Mouse (Mus musculus): ENCODE data around the gene Zc3hav1l. TPM values are rescaled to one million over a fixed set of nuclear protein-coding genes. Genes with fewer than 3 reads are reported as not detected.

Gene Zc3hav1l
- polyA plus RNA-seq, 1 experiment from 2014 or later, result 8.3 TPM

DNA sequence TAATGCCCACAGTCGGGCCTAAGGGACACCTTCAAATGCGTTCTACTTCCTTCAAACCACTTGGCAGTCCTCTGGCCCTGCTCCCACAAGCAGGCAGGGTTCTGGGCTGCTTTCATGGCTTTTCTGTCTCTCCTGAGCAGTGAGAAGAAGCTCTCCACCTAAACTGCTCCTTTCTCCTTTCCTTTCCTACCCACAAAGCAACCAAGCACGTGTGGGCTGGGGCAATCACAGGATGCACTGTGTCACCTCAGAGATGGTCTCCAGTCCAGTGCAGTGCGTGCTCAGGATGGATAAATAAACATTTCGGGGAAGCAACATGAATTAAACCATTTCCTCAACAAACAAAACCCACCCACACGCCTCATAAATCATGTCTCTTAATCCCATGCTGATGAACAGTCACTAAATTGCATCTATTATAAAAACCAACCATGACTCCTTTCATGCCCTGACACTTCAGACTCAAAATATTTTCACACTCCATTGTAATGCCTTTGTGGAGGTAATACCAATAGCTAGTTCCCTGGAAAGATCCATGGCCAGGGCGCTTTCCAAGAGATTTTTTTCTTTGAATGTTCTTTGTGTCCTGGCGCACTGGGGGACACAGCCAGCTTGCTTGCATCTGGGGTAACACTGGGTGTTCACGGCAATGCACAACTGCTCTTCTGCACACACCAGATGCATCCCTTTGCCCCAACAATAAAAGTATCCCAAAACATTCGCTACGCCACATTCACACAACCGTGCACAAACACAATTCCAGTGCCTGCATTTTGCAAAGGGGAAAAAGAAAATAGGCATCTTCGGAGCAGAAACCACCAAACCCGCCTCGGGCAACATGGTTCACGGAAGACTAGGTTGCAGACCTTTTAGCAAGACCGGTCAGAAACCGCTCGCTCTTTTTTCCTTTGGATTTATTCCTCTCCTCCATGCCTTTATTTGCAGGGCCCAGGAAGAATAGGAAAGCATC is 46.0 kb downstream of the Zc3hav1l start:
- 2% methylated on average over 19 of the region's 19 CpGs for WGBS
- Histone ChIP-seq H3K4me2 (replicated peaks; ENCODE audit: low read depth, low read length) (peak overlapping the region; percentile 86), H3K4me3 (ENCODE audit: low read length) (peak overlapping the region; percentile 85), H3K9me3 (ENCODE audit: low read length) (no peaks in the 10 kb centered on the region), H3K4me1 (ENCODE audit: insufficient read depth, low read length) (peaks cover 32% of the 10 kb centered on the region), H3K36me3 (ENCODE audit: insufficient read depth, low read length) (no peaks in the 10 kb centered on the region), H3K9ac (replicated peaks; ENCODE audit: low read length) (peak overlapping the region; percentile 89), H3K27ac (ENCODE audit: low read length) (peak overlapping the region; percentile 87), H3K27me3 (ENCODE audit: insufficient read depth, low read length) (no peaks in the 10 kb centered on the region)
- ATAC-seq (ENCODE audit: low FRiP score, low TSS enrichment), result no peak

DNA sequence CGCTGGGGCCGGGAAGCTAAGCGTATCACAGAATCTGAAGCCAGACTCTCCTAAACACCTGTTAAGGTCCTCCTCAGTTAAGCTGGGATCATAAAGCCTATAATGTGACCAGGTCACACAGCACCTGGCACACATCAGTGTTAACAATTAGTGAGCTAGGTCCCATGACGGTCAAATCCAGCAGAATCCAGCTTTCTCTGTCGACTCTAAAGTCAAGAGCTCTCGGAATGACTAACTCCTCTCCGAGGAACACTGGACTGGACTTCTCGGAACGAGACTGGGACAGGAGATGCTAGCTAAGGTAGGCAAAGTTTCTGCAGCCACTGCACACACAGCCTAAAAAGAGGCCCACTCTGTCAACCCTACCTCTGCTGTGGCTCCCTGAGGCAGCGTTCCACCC is 46.9 kb downstream of the Zc3hav1l start:
- 34% methylated on average over 10 of the region's 10 CpGs for WGBS
- H3K4me3 ChIP-seq (ENCODE audit: low read length), result peak overlapping the region; percentile 85
- no peaks in the 10 kb centered on the region for H3K9me3 ChIP-seq (ENCODE audit: low read length)

DNA sequence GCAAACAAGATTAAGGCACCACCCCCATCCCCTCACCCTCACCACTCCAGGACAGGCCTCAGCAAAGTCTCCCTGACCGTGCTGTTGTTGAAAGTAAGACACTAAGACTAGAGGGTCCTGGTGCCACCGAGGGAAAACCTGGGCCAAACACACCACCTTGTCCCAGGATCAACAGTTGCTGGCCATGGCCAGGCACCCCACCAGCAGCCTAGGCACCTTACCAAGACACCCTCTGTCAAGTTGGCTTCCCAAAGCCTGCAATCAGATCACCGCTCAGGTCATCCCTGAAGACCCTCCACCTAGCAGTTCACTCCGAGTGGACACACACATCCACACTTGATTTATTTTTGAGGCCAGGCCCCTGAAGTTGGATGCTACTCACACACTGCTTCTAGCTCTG is 47.6 kb downstream of the Zc3hav1l start:
- Histone ChIP-seq H3K27me3 (ENCODE audit: insufficient read depth, low read length) (no peaks in the 10 kb centered on the region), H3K9ac (replicated peaks; ENCODE audit: low read length) (no peak overlapping the region), H3K27ac (ENCODE audit: low read length) (no peak overlapping the region), H3K9me3 (ENCODE audit: low read length) (no peaks in the 10 kb centered on the region), H3K4me1 (ENCODE audit: insufficient read depth, low read length) (peaks cover 39% of the 10 kb centered on the region), H3K36me3 (ENCODE audit: insufficient read depth, low read length) (no peaks in the 10 kb centered on the region), H3K4me3 (ENCODE audit: low read length) (no peak overlapping the region), H3K4me2 (replicated peaks; ENCODE audit: low read depth, low read length) (no peak overlapping the region; the same call in 1 of the 2 replicates)
- WGBS, result 38% methylated on average over 4 of the region's 4 CpGs
- ATAC-seq (ENCODE audit: low FRiP score, low TSS enrichment), result no peak

More for the DNA sequence above, 46.9 kb downstream of the Zc3hav1l start:
- Histone ChIP-seq H3K4me2 (replicated peaks; ENCODE audit: low read depth, low read length) (peak overlapping the region; percentile 86), H3K36me3 (ENCODE audit: insufficient read depth, low read length) (no peaks in the 10 kb centered on the region), H3K27me3 (ENCODE audit: insufficient read depth, low read length) (no peaks in the 10 kb centered on the region), H3K4me1 (ENCODE audit: insufficient read depth, low read length) (peaks cover 39% of the 10 kb centered on the region), H3K27ac (ENCODE audit: low read length) (no peak overlapping the region), H3K9ac (replicated peaks; ENCODE audit: low read length) (peak overlapping the region; percentile 41)
- ATAC-seq (ENCODE audit: low FRiP score, low TSS enrichment), result no peak

DNA sequence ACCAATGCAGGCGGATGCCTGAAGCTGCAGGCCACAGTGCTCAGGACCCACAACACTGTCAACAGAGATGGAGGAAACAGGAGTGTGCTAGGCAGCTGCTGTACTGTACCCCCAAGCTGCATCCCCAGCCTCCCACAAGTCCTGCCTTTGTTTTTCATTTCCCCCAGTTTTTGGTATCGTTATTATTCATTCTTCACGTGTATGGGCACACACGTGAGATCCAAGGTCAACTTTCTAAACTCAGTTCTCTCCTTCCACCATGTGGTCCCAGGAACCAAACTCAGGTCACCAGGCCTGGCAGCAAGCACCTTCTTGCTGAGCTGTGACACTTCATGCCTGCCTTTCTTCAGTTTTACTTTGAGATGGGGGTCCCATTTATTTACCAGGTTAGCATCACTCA is 51.7 kb downstream of the Zc3hav1l start:
- Histone ChIP-seq H3K4me3 (ENCODE audit: low read length) (no peak overlapping the region), H3K9me3 (ENCODE audit: low read length) (no peaks in the 10 kb centered on the region), H3K9ac (replicated peaks; ENCODE audit: low read length) (no peak overlapping the region), H3K27me3 (ENCODE audit: insufficient read depth, low read length) (no peaks in the 10 kb centered on the region), H3K36me3 (ENCODE audit: insufficient read depth, low read length) (no peaks in the 10 kb centered on the region), H3K4me1 (ENCODE audit: insufficient read depth, low read length) (peaks cover 50% of the 10 kb centered on the region), H3K27ac (ENCODE audit: low read length) (no peak overlapping the region), H3K4me2 (replicated peaks; ENCODE audit: low read depth, low read length) (no peak overlapping the region)
- ATAC-seq (ENCODE audit: low FRiP score, low TSS enrichment), result no peak
- WGBS, result 78% methylated on average over 4 of the region's 4 CpGs

DNA sequence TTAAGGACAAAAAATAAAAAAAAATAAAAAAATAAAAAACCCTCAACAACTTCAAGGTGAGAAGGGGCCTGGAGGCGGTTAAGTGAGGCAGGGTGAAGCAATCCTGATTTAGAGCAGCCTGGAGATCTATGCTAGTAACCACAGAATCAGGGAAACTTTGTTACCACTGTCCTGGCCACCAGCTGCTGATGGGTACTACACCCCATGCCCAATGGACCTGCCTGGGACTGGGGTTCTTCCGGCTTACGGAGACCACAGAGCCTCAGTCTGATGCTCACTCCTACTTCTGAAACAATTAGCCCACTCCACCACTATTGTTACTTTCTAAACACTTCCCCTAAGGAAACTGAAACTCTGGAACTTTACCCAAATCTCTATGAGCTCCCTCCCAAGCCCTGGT is 54.3 kb downstream of the Zc3hav1l start:
- WGBS, result 74% methylated on average over 3 of the region's 3 CpGs
- Histone ChIP-seq H3K4me3 (ENCODE audit: low read length) (no peak overlapping the region), H3K36me3 (ENCODE audit: insufficient read depth, low read length) (no peaks in the 10 kb centered on the region), H3K4me2 (replicated peaks; ENCODE audit: low read depth, low read length) (no peak overlapping the region), H3K27ac (ENCODE audit: low read length) (no peak overlapping the region), H3K9ac (replicated peaks; ENCODE audit: low read length) (no peak overlapping the region), H3K27me3 (ENCODE audit: insufficient read depth, low read length) (no peaks in the 10 kb centered on the region), H3K9me3 (ENCODE audit: low read length) (no peaks in the 10 kb centered on the region), H3K4me1 (ENCODE audit: insufficient read depth, low read length) (peaks cover 40% of the 10 kb centered on the region)
- ATAC-seq (ENCODE audit: low FRiP score, low TSS enrichment), result no peak

DNA sequence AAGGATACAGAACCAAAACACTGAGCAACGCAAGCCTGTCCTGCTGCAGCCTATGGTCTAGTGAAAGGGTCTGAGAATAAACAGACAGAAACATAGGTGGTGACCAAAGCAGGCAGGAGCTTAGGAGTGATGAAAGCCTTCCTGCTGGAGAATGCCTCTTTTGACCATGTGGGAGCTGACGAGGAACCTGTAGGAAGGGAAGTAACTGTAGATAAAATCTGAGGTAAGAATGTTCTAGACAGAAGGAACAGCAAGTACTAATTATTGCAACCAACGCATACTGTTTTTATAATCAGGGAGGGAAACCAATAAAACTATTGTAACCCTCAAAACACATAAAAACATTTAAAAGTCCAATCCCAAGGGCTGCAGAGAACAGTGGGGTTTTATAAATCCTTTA is 54.9 kb downstream of the Zc3hav1l start:
- H3K9ac ChIP-seq (replicated peaks; ENCODE audit: low read length), result no peak overlapping the region
- ATAC-seq (ENCODE audit: low FRiP score, low TSS enrichment), result no peak
- H3K4me1 ChIP-seq (ENCODE audit: insufficient read depth, low read length), result peaks cover 40% of the 10 kb centered on the region
- WGBS, result 49% methylated on average over 3 of the region's 3 CpGs
- H3K9me3 ChIP-seq (ENCODE audit: low read length), result no peaks in the 10 kb centered on the region
- H3K4me3 ChIP-seq (ENCODE audit: low read length), result no peak overlapping the region
- H3K4me2 ChIP-seq (replicated peaks; ENCODE audit: low read depth, low read length), result no peak overlapping the region
- H3K27ac ChIP-seq (ENCODE audit: low read length), result no peak overlapping the region
- no peaks in the 10 kb centered on the region for H3K27me3 ChIP-seq (ENCODE audit: insufficient read depth, low read length)
- H3K36me3 ChIP-seq (ENCODE audit: insufficient read depth, low read length), result no peaks in the 10 kb centered on the region

DNA sequence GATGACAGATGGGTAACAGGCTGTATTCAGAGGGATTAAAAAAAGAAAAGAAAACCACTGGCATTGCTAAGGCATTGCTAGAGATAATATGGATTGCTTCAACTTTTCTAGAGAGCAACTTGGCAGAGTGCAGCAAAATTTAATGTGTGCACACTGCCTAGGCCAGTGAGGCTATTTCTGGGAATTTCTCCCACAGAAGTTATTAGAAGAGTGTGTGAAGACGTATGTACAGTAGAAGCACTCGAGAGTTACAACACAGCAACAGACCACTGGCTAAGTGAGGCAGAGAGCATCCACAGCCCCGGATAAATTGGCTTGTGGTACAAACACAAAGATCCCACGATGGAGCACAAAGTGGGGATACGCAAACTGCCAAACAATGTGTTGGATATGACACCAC is 56.2 kb downstream of the Zc3hav1l start:
- WGBS, result 75% methylated on average over 5 of the region's 5 CpGs
- H3K27me3 ChIP-seq (ENCODE audit: insufficient read depth, low read length), result no peaks in the 10 kb centered on the region
- no peak overlapping the region for H3K27ac ChIP-seq (ENCODE audit: low read length)
- H3K4me1 ChIP-seq (ENCODE audit: insufficient read depth, low read length), result peaks cover 32% of the 10 kb centered on the region
- ATAC-seq (ENCODE audit: low FRiP score, low TSS enrichment), result no peak
- H3K36me3 ChIP-seq (ENCODE audit: insufficient read depth, low read length), result no peaks in the 10 kb centered on the region
- no peak overlapping the region for H3K9ac ChIP-seq (replicated peaks; ENCODE audit: low read length)
- 0 out of 2 replicates have a peak, but pooled peaks cover under 1% of the 10 kb centered on the region for H3K9me3 ChIP-seq (ENCODE audit: low read length)
- no peak overlapping the region for H3K4me2 ChIP-seq (replicated peaks; ENCODE audit: low read depth, low read length)
- no peak overlapping the region for H3K4me3 ChIP-seq (ENCODE audit: low read length)

DNA sequence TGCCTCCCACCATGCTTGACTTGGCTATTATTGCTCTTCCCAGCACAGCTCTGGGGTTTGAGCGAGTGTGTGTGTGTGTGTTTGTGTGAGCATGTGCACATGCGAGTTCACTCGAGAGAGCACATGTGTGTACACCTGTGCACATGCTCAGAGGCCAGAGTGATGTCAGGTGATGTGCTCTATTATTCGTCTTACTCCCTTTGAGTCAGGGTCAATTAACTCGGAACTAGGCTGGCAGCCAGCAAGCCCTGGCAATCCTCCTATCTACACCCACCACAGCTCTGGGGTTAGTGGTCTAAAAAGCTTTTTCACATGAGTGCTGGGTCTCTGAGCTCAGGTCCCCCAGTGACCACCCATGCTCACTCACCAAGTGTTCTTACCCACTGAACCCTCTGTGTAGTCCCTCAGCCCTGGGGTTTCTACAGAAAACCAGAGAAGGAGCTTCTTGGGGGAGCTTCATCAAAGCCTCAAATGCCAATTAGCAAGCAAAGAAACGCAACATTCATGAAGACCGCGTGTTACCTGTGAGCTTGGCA is 56.7 kb downstream of the Zc3hav1l start:
- ATAC-seq (ENCODE audit: low FRiP score, low TSS enrichment), result 0 out of 2 replicates have a peak, but pooled peaks have one; percentile 32
- Histone ChIP-seq H3K9ac (replicated peaks; ENCODE audit: low read length) (no peak overlapping the region), H3K4me1 (ENCODE audit: insufficient read depth, low read length) (peaks cover 30% of the 10 kb centered on the region), H3K27me3 (ENCODE audit: insufficient read depth, low read length) (no peaks in the 10 kb centered on the region), H3K4me2 (replicated peaks; ENCODE audit: low read depth, low read length) (no peak overlapping the region), H3K36me3 (ENCODE audit: insufficient read depth, low read length) (no peaks in the 10 kb centered on the region), H3K27ac (ENCODE audit: low read length) (no peak overlapping the region), H3K4me3 (ENCODE audit: low read length) (no peak overlapping the region), H3K9me3 (ENCODE audit: low read length) (0 out of 2 replicates have a peak, but pooled peaks cover 2% of the 10 kb centered on the region)
- 58% methylated on average over 8 of the region's 8 CpGs for WGBS

DNA sequence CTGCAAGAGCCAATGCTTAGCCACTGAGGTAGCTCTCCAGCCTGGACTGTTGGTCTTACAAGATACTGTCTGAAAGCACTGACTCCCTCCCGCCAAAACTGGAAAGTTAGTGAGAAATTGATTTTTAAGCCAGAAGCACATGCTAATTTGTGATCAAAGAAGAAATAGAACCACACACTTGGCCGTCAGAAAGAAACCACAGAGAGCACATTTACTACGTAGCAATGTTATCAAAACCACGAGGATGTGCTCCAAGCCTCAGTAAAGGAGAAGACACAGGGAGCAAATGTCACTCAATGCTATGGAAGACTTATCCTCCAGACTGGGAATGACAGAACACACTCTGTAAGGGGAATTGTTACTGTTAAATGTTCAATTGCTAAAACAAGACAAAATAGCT is 57.6 kb downstream of the Zc3hav1l start:
- H3K9me3 ChIP-seq (ENCODE audit: low read length), result 0 out of 2 replicates have a peak, but pooled peaks cover 2% of the 10 kb centered on the region
- WGBS, result 88% methylated on average over 4 of the region's 4 CpGs
- no peak overlapping the region for H3K27ac ChIP-seq (ENCODE audit: low read length)
- H3K27me3 ChIP-seq (ENCODE audit: insufficient read depth, low read length), result no peaks in the 10 kb centered on the region
- peaks cover 28% of the 10 kb centered on the region for H3K4me1 ChIP-seq (ENCODE audit: insufficient read depth, low read length)
- no peaks in the 10 kb centered on the region for H3K36me3 ChIP-seq (ENCODE audit: insufficient read depth, low read length)
- H3K4me3 ChIP-seq (ENCODE audit: low read length), result no peak overlapping the region
- no peak for ATAC-seq (ENCODE audit: low FRiP score, low TSS enrichment)
- no peak overlapping the region for H3K9ac ChIP-seq (replicated peaks; ENCODE audit: low read length)
- H3K4me2 ChIP-seq (replicated peaks; ENCODE audit: low read depth, low read length), result no peak overlapping the region

DNA sequence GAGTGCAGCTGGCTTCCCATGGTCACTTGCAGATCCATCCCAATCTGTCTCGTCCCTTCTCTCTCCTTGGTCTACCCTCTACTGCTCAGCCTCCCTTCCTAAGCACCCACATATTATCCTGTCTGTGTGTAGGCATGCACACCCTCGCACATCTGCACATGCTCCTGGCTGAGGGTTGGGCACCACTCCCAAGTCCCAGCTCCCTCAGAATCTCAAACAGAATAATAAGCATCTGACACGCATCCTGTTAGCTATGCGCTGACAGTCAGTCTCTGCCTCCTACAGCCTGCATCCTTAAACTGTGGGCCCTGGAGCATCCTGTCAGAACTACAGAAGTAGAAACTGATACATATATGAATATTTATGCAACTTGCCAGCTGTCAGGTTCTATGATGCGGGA is 58.4 kb downstream of the Zc3hav1l start:
- Histone ChIP-seq H3K4me3 (ENCODE audit: low read length) (no peak overlapping the region), H3K4me2 (replicated peaks; ENCODE audit: low read depth, low read length) (no peak overlapping the region), H3K27me3 (ENCODE audit: insufficient read depth, low read length) (no peaks in the 10 kb centered on the region), H3K27ac (ENCODE audit: low read length) (no peak overlapping the region), H3K4me1 (ENCODE audit: insufficient read depth, low read length) (peaks cover 28% of the 10 kb centered on the region), H3K36me3 (ENCODE audit: insufficient read depth, low read length) (no peaks in the 10 kb centered on the region), H3K9me3 (ENCODE audit: low read length) (0 out of 2 replicates have a peak, but pooled peaks cover 2% of the 10 kb centered on the region), H3K9ac (replicated peaks; ENCODE audit: low read length) (no peak overlapping the region)
- 86% methylated on average over 5 of the region's 5 CpGs for WGBS
- ATAC-seq (ENCODE audit: low FRiP score, low TSS enrichment), result no peak

All from kidney, embryonic 16.5 days (tissue).